Mouse (Mus musculus) lung, embryonic 16.5 days (tissue): Measurements from ENCODE around the gene Adgrg2. TPM values are rescaled to one million over a fixed set of nuclear protein-coding genes. Genes with fewer than 3 reads are reported as not detected.

Experiments
- ATAC-seq: fragments of 200-750 bp; cut with Nextera tagmentation; 2 replicates; pipeline ENCODE4 v1.8.0; 2017; ENCODE audit warnings: low read depth, mild to moderate bottlenecking, moderate library complexity
- H3K27ac ChIP-seq: fragments of 300-500 bp; sonication (generic); 2 replicates; pipeline ENCODE4 v1.5.1; 2014; ENCODE audit warnings: mild to moderate bottlenecking, control low read depth, low read length
- H3K27me3 ChIP-seq: fragments of 300-500 bp; sonication (generic); 2 replicates; pipeline ENCODE4 v1.6.1; 2014; ENCODE audit warnings: low read depth, low read length, mixed read lengths; ENCODE audit not compliant: control insufficient read depth, insufficient read depth
- H3K36me3 ChIP-seq: fragments of 300-500 bp; sonication (generic); 2 replicates; pipeline ENCODE4 v1.6.1; 2014; ENCODE audit warnings: low read length; ENCODE audit not compliant: control insufficient read depth, insufficient read depth
- H3K4me1 ChIP-seq: fragments of 300-500 bp; sonication (generic); replicated peaks from 2 replicates; pipeline ENCODE4 v1.6.1; 2014; ENCODE audit warnings: low read length, mixed read lengths; ENCODE audit not compliant: control insufficient read depth, insufficient read depth
- H3K4me2 ChIP-seq: fragments of 300-500 bp; sonication (generic); 2 replicates; pipeline ENCODE4 v1.6.1; 2014; ENCODE audit warnings: low read depth, low read length, control low read depth
- H3K4me3 ChIP-seq: fragments of 300-500 bp; sonication (generic); 2 replicates; pipeline ENCODE4 v1.5.1; 2014; ENCODE audit warnings: mild to moderate bottlenecking, low read length, control low read depth
- H3K9ac ChIP-seq: fragments of 300-500 bp; sonication (generic); 2 replicates; pipeline ENCODE4 v1.6.1; 2014; ENCODE audit warnings: low read length, control low read depth
- H3K9me3 ChIP-seq: fragments of 300-500 bp; sonication (generic); 2 replicates; pipeline ENCODE4 v1.6.1; 2016; ENCODE audit warnings: low read length; ENCODE audit not compliant: control insufficient read depth
- WGBS: fragments of 180-500 bp; shearing (Covaris S2); extraction: QIAGEN DNeasy Blood & Tissue Kit; methylation state at CpG from one replicate; pipeline ENCODE4 v1.1.7; 2014; 5-methylcytosine and 5-hydroxymethylcytosine counted together
- polyA plus RNA-seq: library from polyadenylated mRNA; unstranded; fragments of >200 nt; fragmentation: Nextera tagmentation; extraction: Ambion mirVana; gene quantifications from 2 replicates; pipeline ENCODE4 v1.2.1, GENCODE M21; 2015

Adgrg2 gene
- polyA plus RNA-seq, 1 experiment from 2014 or later = 5.8 TPM

GRCm38 (mm10) chrX:160494333-160494732 lies 103.8 kb downstream of the Adgrg2 start:
- 35% methylated on average over 3 of the region's 3 CpGs for WGBS
- no peak overlapping the region for H3K27ac ChIP-seq
- ATAC-seq = no peak

GRCm38 (mm10) chrX:160494921-160495320 lies 104.4 kb downstream of the Adgrg2 start:
- Histone ChIP-seq H3K4me2 (no peak overlapping the region), H3K9ac (no peak overlapping the region), H3K4me3 (no peak overlapping the region), H3K4me1 (no peaks in the 10 kb centered on the region), H3K27ac (no peak overlapping the region), H3K27me3 (peaks cover 11% of the 10 kb centered on the region), H3K36me3 (no peaks in the 10 kb centered on the region), H3K9me3 (no peaks in the 10 kb centered on the region)
- ATAC-seq = peak; percentile 38; the same call in 1 of the 2 replicates
- WGBS = 52% methylated on average over 6 of the region's 6 CpGs

More at GRCm38 (mm10) chrX:160494333-160494732, 103.8 kb downstream of the Adgrg2 start:
- Histone ChIP-seq H3K4me2 (no peak overlapping the region), H3K4me3 (no peak overlapping the region), H3K4me1 (no peaks in the 10 kb centered on the region), H3K36me3 (no peaks in the 10 kb centered on the region), H3K9ac (no peak overlapping the region), H3K9me3 (no peaks in the 10 kb centered on the region), H3K27me3 (peaks cover 11% of the 10 kb centered on the region)

- ATAC-seq = no peak
- H3K27me3 ChIP-seq = peaks cover 11% of the 10 kb centered on the region
- WGBS = 60% methylated on average over 5 of the region's 5 CpGs
- H3K9me3 ChIP-seq = no peaks in the 10 kb centered on the region
- no peak overlapping the region for H3K4me2 ChIP-seq
- H3K36me3 ChIP-seq = no peaks in the 10 kb centered on the region
- H3K4me1 ChIP-seq = peaks cover under 1% of the 10 kb centered on the region; the same call in 1 of the 2 replicates
- no peak overlapping the region for H3K9ac ChIP-seq
- no peak overlapping the region for H3K4me3 ChIP-seq
- H3K27ac ChIP-seq = no peak overlapping the region
Measured at GRCm38 (mm10) chrX:160496473-160496872, 106.0 kb downstream of the Adgrg2 start.

GRCm38 (mm10) chrX:160501095-160501494 lies 110.6 kb downstream of the Adgrg2 start:
- WGBS = 61% methylated on average over 3 of the region's 3 CpGs
- Histone ChIP-seq H3K4me1 (peaks cover 8% of the 10 kb centered on the region; the same call in 1 of the 2 replicates), H3K36me3 (no peaks in the 10 kb centered on the region), H3K9ac (no peak overlapping the region), H3K9me3 (no peaks in the 10 kb centered on the region), H3K27ac (no peak overlapping the region), H3K4me3 (no peak overlapping the region), H3K27me3 (peaks cover 6% of the 10 kb centered on the region), H3K4me2 (no peak overlapping the region)
- ATAC-seq = no peak

- Histone ChIP-seq H3K9ac (peak overlapping the region; percentile 69), H3K36me3 (no peaks in the 10 kb centered on the region), H3K27ac (no peak overlapping the region), H3K4me2 (peak overlapping the region; percentile 58), H3K27me3 (peaks cover 4% of the 10 kb centered on the region), H3K4me1 (peaks cover 8% of the 10 kb centered on the region; the same call in 1 of the 2 replicates), H3K4me3 (peak overlapping the region; percentile 67), H3K9me3 (no peaks in the 10 kb centered on the region)
- peak; percentile 73 for ATAC-seq
- WGBS = 16% methylated on average over 12 of the region's 12 CpGs
Measured at GRCm38 (mm10) chrX:160501687-160502047, 111.2 kb downstream of the Adgrg2 start.

DNA sequence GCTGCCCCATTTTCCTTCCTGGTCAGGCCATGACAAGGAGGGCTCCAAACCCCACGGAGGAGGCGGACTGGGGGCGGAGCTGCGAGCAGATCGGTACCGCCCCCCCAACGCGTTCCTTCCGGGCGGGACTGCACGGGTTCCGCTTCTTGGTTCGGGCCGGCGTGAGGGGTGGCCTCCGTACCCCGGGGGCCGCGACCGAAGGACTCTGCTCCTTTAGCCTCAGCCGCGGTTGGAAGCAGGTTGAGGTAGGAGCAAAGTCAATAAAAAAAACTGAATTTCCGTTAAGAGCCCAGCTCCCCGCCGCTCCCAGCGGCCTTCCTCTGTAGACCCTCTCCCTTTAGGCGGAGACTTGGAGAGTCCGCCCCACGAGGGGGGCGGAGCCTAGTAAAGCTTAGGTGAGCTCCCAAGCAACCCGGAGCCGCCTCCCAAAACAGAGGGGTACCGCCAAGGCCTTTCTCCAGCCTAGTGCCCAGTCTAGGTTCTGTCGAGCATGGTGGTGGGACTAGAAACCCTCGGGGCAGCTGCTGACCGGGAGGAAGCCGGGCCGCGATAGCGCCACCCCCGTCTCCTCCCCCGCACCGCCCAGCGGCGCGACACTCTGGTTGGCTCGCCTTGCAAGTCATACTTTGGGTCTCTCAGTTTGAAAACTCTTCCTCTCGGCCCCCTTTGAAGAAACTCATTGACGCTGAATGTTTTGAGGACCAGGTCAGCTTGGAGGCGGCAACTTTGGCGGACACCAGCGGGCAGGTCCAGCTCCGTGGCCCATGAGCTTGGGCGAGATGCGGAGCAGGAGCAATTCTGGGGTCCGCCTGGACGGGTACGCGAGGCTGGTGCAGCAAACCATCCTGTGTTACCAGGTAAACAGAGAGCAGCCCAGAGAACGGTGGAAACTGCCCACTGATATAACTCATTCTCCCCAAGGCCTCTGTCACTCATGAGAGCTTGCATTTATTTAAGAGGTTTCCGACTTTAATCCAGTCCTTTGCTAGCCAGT lies 111.9 kb downstream of the Adgrg2 start, which contains the start of gene Phka2:
Gene Phka2, plus strand, starts transcription at position 119 of the 994 bp plus-strand sequence.
- no peaks in the 10 kb centered on the region for H3K36me3 ChIP-seq
- no peaks in the 10 kb centered on the region for H3K9me3 ChIP-seq
- peaks cover 8% of the 10 kb centered on the region; the same call in 1 of the 2 replicates for H3K4me1 ChIP-seq
- peak; percentile 98 for ATAC-seq
- WGBS = 13% methylated on average over 60 of the region's 61 CpGs
- peak within 1 kb of the TSS; percentile 62 for H3K4me2 ChIP-seq
- H3K4me3 ChIP-seq = peak within 1 kb of the TSS; percentile 67
- H3K27me3 ChIP-seq = peaks cover 3% of the 10 kb centered on the region; the same call in 1 of the 2 replicates
- peak within 1 kb of the TSS; percentile 69 for H3K9ac ChIP-seq
- H3K27ac ChIP-seq = peak within 1 kb of the TSS; percentile 87

- no peak for ATAC-seq
- 35% methylated on average over 1 of the region's 1 CpGs for WGBS
- Histone ChIP-seq H3K27ac (no peak overlapping the region), H3K4me3 (no peak overlapping the region), H3K4me2 (no peak overlapping the region), H3K9ac (no peak overlapping the region), H3K9me3 (no peaks in the 10 kb centered on the region; the same call in 1 of the 2 replicates), H3K4me1 (no peaks in the 10 kb centered on the region), H3K36me3 (no peaks in the 10 kb centered on the region), H3K27me3 (no peaks in the 10 kb centered on the region)
Measured at GRCm38 (mm10) chrX:160509046-160509445, 118.6 kb downstream of the Adgrg2 start.

GRCm38 (mm10) chrX:160510197-160510596 lies 119.7 kb downstream of the Adgrg2 start:
- no peak overlapping the region for H3K4me3 ChIP-seq
- no peaks in the 10 kb centered on the region for H3K36me3 ChIP-seq
- no peak overlapping the region for H3K9ac ChIP-seq
- H3K9me3 ChIP-seq = no peaks in the 10 kb centered on the region; the same call in 1 of the 2 replicates
- WGBS = 60% methylated on average over 2 of the region's 2 CpGs
- H3K4me1 ChIP-seq = no peaks in the 10 kb centered on the region
- no peak overlapping the region for H3K4me2 ChIP-seq
- no peaks in the 10 kb centered on the region for H3K27me3 ChIP-seq
- ATAC-seq = no peak
- no peak overlapping the region for H3K27ac ChIP-seq

DNA sequence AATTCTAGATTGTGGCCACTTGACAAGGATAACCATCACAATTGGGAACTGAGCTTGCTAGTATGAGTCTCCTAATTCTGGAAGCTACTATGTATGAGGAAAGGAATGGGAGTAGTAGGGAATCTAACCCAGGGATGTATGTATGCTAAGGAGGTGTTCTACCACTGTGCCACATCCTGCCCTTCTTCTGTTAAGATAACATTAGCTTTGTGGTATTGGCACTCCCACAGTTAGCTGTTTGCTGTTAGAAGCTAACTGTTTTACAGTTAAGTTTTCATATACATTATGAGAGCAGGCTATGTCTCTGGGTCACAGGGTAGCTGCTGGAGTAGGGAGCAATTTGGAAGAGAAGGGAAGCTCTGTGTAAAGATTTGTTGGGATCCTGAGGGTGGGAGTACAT lies 125.5 kb downstream of the Adgrg2 start:
- Histone ChIP-seq H3K9me3 (no peaks in the 10 kb centered on the region), H3K27ac (no peak overlapping the region), H3K9ac (no peak overlapping the region), H3K36me3 (no peaks in the 10 kb centered on the region), H3K4me2 (no peak overlapping the region), H3K4me3 (no peak overlapping the region), H3K27me3 (no peaks in the 10 kb centered on the region), H3K4me1 (no peaks in the 10 kb centered on the region)
- ATAC-seq = no peak
